Mouse (Mus musculus) lung, adult 2 months (tissue): ENCODE data around the gene Car3. TPM values are rescaled to one million over a fixed set of nuclear protein-coding genes. Genes with fewer than 3 reads are reported as not detected.

ENCODE experiments used
- DNase-seq: peaks from one replicate; pipeline ENCODE4 v3.0.0; 2022
- H3K4me1 ChIP-seq: fragments of 200-500 bp; 2 replicates; pipeline ENCODE4 v1.6.1; 2011; ENCODE audit warnings: low read length; ENCODE audit not compliant: control insufficient read depth, insufficient read depth
- H3K4me3 ChIP-seq: fragments of 200-500 bp; replicated peaks from 2 replicates; pipeline ENCODE3; 2011; ENCODE audit warnings: low read depth, mild to moderate bottlenecking, control low read depth, low read length; ENCODE audit errors: extremely low read depth
- CTCF ChIP-seq: fragments of 200-500 bp; IDR thresholded peaks from 2 replicates; pipeline ENCODE4 v1.5.1; 2011; ENCODE audit warnings: mild to moderate bottlenecking, low read length, control low read depth; ENCODE audit not compliant: insufficient read depth
- POLR2A ChIP-seq: fragments of 200-500 bp; IDR thresholded peaks from 2 replicates; pipeline ENCODE4 v1.6.1; 2011; ENCODE audit warnings: low read depth, mild to moderate bottlenecking, control low read depth, low read length, borderline replicate concordance; ENCODE audit errors: extremely low read depth
- WGBS: fragments of 180-500 bp; shearing (Covaris S2); methylation state at CpG from one replicate; pipeline ENCODE4 v1.1.7; 2018; 5-methylcytosine and 5-hydroxymethylcytosine counted together
- polyA plus RNA-seq: library from polyadenylated mRNA; depleted of rRNA; stranded (reverse); fragments of >200 nt; gene quantifications from 2 replicates; pipeline ENCODE4 v1.2.3, GENCODE M21; 2012; rRNA removed

Car3 gene
- polyA plus RNA-seq, 1 experiment = 149 TPM

- Histone ChIP-seq H3K4me3 (no peak overlapping the region), H3K4me1 (peaks cover 12% of the 10 kb centered on the region)
- DNase-seq = no peak
- TF ChIP-seq CTCF = no peak
- TF ChIP-seq POLR2A = no peak
- 34% methylated on average over 5 of the region's 5 CpGs for WGBS
These were observed 30.4 kb downstream of the Car3 start for GRCm38 (mm10) chr3:14893700-14894099.

GRCm38 (mm10) chr3:14895333-14895732 is 32.0 kb downstream of the Car3 start:
- 92% methylated on average over 3 of the region's 3 CpGs for WGBS
- TF ChIP-seq CTCF = no peak
- TF ChIP-seq POLR2A = no peak
- Histone ChIP-seq H3K4me1 (peaks cover 11% of the 10 kb centered on the region), H3K4me3 (no peak overlapping the region)
- no peak for DNase-seq

- Histone ChIP-seq H3K4me1 (peaks cover 9% of the 10 kb centered on the region), H3K4me3 (no peak overlapping the region)
- TF ChIP-seq POLR2A = no peak
- TF ChIP-seq CTCF = no peak
- DNase-seq = no peak
- 57% methylated on average over 6 of the region's 6 CpGs for WGBS
These were observed 34.5 kb downstream of the Car3 start for GRCm38 (mm10) chr3:14897770-14898169.

GRCm38 (mm10) chr3:14903380-14903779 is 40.1 kb downstream of the Car3 start:
- TF ChIP-seq POLR2A (no peak), CTCF (no peak)
- 94% methylated on average over 3 of the region's 3 CpGs for WGBS
- no peak for DNase-seq

DNA sequence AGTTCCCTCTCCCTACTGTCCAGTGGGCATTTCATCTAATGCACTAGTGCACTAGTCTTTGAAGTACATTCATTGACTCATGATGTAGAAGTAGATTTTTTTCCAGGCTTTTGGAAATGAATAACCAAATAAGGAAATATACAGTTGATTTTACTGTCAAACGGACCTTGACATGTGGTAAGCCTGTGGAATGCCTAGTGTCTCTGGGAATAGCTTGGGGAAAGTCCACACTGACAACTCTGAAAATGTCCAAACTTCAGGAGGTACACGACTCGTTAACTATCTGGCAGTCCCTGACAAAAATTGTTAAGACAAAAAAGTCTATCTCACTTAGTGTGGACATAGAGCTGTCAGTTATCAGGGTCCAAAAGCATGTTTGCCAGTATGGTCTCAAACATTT is 40.9 kb downstream of the Car3 start:
- peaks cover 2% of the 10 kb centered on the region for H3K4me1 ChIP-seq
- no peak overlapping the region for H3K4me3 ChIP-seq
- DNase-seq = no peak
- 63% methylated on average over 3 of the region's 3 CpGs for WGBS
- TF ChIP-seq CTCF (no peak), POLR2A (no peak)

More at GRCm38 (mm10) chr3:14903380-14903779, 40.1 kb downstream of the Car3 start:
- peaks cover 4% of the 10 kb centered on the region for H3K4me1 ChIP-seq
- no peak overlapping the region for H3K4me3 ChIP-seq

DNA sequence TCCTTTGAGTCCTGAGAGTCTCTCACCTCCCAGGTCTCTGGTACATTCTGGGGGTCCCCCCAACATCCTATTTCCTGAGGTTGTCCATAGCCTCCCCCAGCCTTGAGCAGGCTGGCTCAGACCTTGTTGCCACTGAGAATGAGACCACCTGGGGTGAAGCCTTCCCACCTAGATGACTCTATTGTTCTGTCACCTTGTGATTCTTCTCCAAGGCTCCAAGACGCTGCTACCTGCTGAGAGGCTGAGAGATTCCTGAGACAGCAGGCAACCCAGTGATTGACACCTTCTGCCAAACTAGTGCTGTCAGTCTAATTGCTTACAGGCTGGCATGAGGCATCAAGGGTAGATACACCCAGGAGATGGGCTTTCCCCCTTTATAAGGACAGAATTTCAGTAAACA is 44.0 kb downstream of the Car3 start:
- TF ChIP-seq CTCF (no peak), POLR2A (no peak)
- WGBS = 64% methylated on average over 1 of the region's 1 CpGs
- DNase-seq = no peak
- H3K4me1 ChIP-seq = no peaks in the 10 kb centered on the region
- H3K4me3 ChIP-seq = no peak overlapping the region

DNA sequence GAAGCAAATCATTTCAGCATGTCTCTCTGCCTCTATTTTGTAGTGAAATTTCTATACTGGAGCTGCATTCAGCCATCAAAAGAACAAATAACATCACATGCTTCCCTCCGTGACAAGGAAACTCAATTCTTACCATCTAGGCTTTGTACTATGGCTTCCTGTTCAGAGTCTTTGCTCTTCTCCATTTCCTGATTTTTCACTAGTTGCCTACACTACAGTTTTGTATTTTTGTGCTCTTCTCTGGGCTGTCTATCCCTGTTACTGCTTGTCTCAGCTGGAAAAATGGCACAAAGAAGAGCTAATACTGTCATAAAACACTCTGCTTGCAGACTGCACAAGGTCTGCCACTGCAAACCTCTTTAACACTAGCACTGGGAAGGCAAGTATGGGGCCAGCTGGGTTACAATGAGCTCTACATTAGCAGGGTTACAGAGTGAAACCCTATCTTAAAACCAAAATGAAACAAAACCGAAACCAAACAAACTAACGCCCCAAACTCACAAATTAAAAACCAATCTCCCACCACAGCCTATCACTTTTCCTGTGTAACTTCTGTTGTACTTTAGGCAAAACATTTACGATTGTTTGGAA is 48.8 kb downstream of the Car3 start:
- no peak for DNase-seq
- H3K4me1 ChIP-seq = no peaks in the 10 kb centered on the region
- WGBS = 52% methylated on average over 4 of the region's 4 CpGs
- no peak overlapping the region for H3K4me3 ChIP-seq
- TF ChIP-seq CTCF (no peak), POLR2A (no peak)

- no peak for DNase-seq
- TF ChIP-seq CTCF (no peak), POLR2A (no peak)
- no peak overlapping the region for H3K4me3 ChIP-seq
- WGBS = 66% methylated on average over 4 of the region's 4 CpGs
- H3K4me1 ChIP-seq = no peaks in the 10 kb centered on the region
These were observed 50.5 kb downstream of the Car3 start for GRCm38 (mm10) chr3:14913774-14914173.

GRCm38 (mm10) chr3:14915355-14915754 is 52.0 kb downstream of the Car3 start:
- no peak overlapping the region for H3K4me3 ChIP-seq
- 57% methylated on average over 2 of the region's 2 CpGs for WGBS
- no peak for DNase-seq
- H3K4me1 ChIP-seq = no peaks in the 10 kb centered on the region
- TF ChIP-seq CTCF (no peak), POLR2A (no peak)

- WGBS = 59% methylated on average over 2 of the region's 2 CpGs
- no peak for DNase-seq
- no peak overlapping the region for H3K4me3 ChIP-seq
- TF ChIP-seq CTCF (no peak), POLR2A (no peak)
- H3K4me1 ChIP-seq = no peaks in the 10 kb centered on the region
These were observed 53.9 kb downstream of the Car3 start for GRCm38 (mm10) chr3:14917261-14917660.

Other genes with a start within 250 kb of the Car3 start
- gene Car13, start 221.8 kb upstream of the Car3 start, polyA plus RNA-seq = 1.7 and 4.1 TPM in 2 replicates
- gene Car1, start 55.1 kb upstream of the Car3 start, polyA plus RNA-seq = 0.45 and 11.4 TPM in 2 replicates
- gene Car2, start 22.8 kb downstream of the Car3 start, polyA plus RNA-seq = 179 and 194 TPM in 2 replicates